Mouse (Mus musculus) midbrain, embryonic 14.5 days (tissue): ENCODE measurements at regions not wholly inside any gene's neighbourhood (a gene's known extent, or its start where the extent isn't known, plus 50 kb on each side); places are given as distances from the start of the nearest gene placed in this dataset.

Source experiments
- ATAC-seq: fragments of 200-750 bp; cut with Nextera tagmentation; 2 replicates; pipeline ENCODE4 v1.8.0; 2017; ENCODE audit warnings: moderate number of reproducible peaks, moderate library complexity; ENCODE audit not compliant: low FRiP score, low TSS enrichment
- DNase-seq: peaks from one replicate; pipeline ENCODE4 v3.0.0-alpha.2; 2015
- H3K27ac ChIP-seq: fragments of 300-500 bp; sonication (generic); replicated peaks from 2 replicates; pipeline ENCODE4 v1.5.1; 2014; ENCODE audit warnings: mild to moderate bottlenecking, low read depth, low read length, moderate library complexity
- H3K27me3 ChIP-seq: fragments of 300-500 bp; sonication (generic); 2 replicates; pipeline ENCODE4 v1.6.1; 2014; ENCODE audit warnings: low read length, control low read depth, mixed read lengths; ENCODE audit not compliant: control insufficient read depth, insufficient read depth
- H3K36me3 ChIP-seq: fragments of 300-500 bp; sonication (generic); 2 replicates; pipeline ENCODE4 v1.6.1; 2014; ENCODE audit warnings: low read length, control low read depth; ENCODE audit not compliant: control insufficient read depth, insufficient read depth
- H3K4me1 ChIP-seq: fragments of 300-500 bp; sonication (generic); 2 replicates; pipeline ENCODE4 v1.6.1; 2014; ENCODE audit warnings: mild to moderate bottlenecking, antibody characterized with exemption, low read length, control low read depth; ENCODE audit not compliant: control insufficient read depth, insufficient read depth
- H3K4me2 ChIP-seq: fragments of 300-500 bp; sonication (generic); 2 replicates; pipeline ENCODE4 v1.6.1; 2014; ENCODE audit warnings: mild to moderate bottlenecking, low read length, moderate library complexity
- H3K4me3 ChIP-seq: fragments of 300-500 bp; sonication (generic); replicated peaks from 2 replicates; pipeline ENCODE4 v1.5.1; 2014; ENCODE audit warnings: low read depth, low read length
- H3K9ac ChIP-seq: fragments of 300-500 bp; sonication (generic); replicated peaks from 2 replicates; pipeline ENCODE4 v1.6.1; 2014; ENCODE audit warnings: mild to moderate bottlenecking, low read length, moderate library complexity
- H3K9me3 ChIP-seq: fragments of 300-500 bp; sonication (generic); 2 replicates; pipeline ENCODE4 v1.6.1; 2016; ENCODE audit warnings: low read length, control low read depth, mixed read lengths; ENCODE audit not compliant: control insufficient read depth
- whole genome bisulfite sequencing: fragments of 180-500 bp; shearing (Covaris S2); extraction: QIAGEN DNeasy Blood & Tissue Kit; methylation state at CpG from one replicate; pipeline ENCODE4 v1.1.7; 2014; 5-methylcytosine and 5-hydroxymethylcytosine counted together

GRCm38 (mm10) chr12:31184217-31184975 is 56.2 kb upstream of the Gm6993 start:
- ATAC-seq = no peak
- no peak overlapping the region for H3K27ac ChIP-seq

GRCm38 (mm10) chr12:31185177-31185932 is 55.2 kb upstream of the Gm6993 start:
- Histone ChIP-seq H3K27ac (no peak overlapping the region), H3K4me3 (no peak overlapping the region), H3K9ac (no peak overlapping the region), H3K9me3 (no peaks in the 10 kb centered on the region), H3K27me3 (no peaks in the 10 kb centered on the region), H3K4me2 (no peak overlapping the region), H3K4me1 (0 out of 2 replicates have a peak, but pooled peaks cover 2% of the 10 kb centered on the region), H3K36me3 (no peaks in the 10 kb centered on the region)
- WGBS = 89% methylated on average over 9 of the region's 9 CpGs
- DNase-seq (no peak), ATAC-seq (no peak)

More at GRCm38 (mm10) chr12:31184217-31184975, 56.2 kb upstream of the Gm6993 start:
- 0 out of 2 replicates have a peak, but pooled peaks cover 2% of the 10 kb centered on the region for H3K4me1 ChIP-seq
- no peak overlapping the region for H3K9ac ChIP-seq
- 71% methylated on average over 11 of the region's 11 CpGs for WGBS
- H3K36me3 ChIP-seq = no peaks in the 10 kb centered on the region
- no peak overlapping the region for H3K4me2 ChIP-seq
- no peaks in the 10 kb centered on the region for H3K27me3 ChIP-seq
- DNase-seq = peak; percentile 21
- H3K9me3 ChIP-seq = no peaks in the 10 kb centered on the region
- no peak overlapping the region for H3K4me3 ChIP-seq

DNA sequence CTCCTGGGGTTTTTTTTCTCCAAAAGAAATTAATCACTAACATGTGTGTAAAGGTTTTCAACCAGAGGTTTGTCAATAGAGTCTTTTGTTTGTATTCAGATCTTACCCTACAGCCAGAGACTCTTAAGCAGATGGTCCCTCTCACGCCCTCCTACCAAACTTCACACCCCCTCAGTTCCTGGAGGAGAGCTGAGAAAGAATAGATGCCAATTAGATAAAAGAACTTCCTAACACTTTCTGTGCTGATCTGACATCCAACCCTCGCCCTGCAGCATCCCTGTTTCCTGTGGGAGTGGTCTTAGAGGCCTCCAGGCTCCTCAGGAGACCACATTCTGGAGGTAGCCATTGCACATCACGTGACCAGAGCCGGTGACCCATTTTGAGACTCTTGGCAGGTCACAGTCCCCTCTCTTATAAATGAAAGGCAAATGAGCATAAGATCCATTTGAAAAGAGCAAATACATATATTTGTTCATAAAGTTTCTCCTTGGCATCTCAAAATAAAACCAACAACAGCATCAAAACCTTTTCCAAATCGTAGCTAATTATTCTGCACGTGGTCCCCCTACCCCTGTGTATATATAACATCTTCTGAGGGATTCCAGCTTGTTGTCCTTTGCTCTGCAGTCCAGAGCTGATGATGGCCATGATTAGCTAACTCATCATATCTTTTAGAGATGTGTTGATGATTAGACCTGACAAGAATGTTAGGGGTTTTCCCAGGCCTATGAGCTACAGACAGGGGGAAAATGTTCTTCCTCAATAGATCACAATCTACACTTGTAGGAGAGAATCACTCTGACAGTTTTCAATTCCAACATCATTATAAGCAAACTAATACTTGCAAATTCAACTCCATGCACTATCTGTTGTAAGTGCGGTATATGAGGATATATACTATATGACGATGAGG is 54.4 kb upstream of the Gm6993 start:
- 77% methylated on average over 8 of the region's 8 CpGs for WGBS
- Histone ChIP-seq H3K9ac (no peak overlapping the region), H3K27me3 (no peaks in the 10 kb centered on the region), H3K36me3 (no peaks in the 10 kb centered on the region), H3K4me1 (peaks cover 3% of the 10 kb centered on the region; the same call in 1 of the 2 replicates), H3K9me3 (no peaks in the 10 kb centered on the region), H3K27ac (no peak overlapping the region), H3K4me2 (no peak overlapping the region), H3K4me3 (no peak overlapping the region)
- ATAC-seq = no peak
- no peak for DNase-seq

DNA sequence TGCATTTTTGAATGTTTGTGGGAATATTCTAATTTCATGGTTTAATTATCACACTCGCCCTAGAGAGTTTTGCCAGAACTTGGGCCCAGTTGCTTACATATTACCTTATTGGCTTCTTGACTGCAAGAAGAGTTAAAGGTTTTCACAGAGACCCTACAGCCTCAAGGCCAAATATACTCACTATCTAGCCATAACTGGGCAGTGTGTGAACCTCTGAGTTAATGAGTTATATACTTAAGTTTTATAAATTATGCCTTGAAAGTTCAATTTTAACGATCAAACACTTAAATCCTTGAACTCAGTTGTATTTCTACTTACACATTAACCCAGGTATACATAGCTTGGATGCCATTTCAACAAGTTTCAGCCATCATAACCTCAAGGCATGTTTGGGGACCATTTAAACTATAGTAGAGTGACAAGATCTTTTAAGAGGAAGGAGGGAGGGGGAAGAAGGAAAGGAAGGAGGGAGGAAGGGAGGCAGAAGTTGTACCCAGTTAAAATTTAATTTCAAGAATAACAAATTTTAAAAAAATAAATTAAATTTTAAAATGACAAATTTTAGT is 52.5 kb upstream of the Gm6993 start:
- no peak for ATAC-seq
- no peak overlapping the region for H3K4me2 ChIP-seq
- peaks cover 9% of the 10 kb centered on the region; the same call in 1 of the 2 replicates for H3K4me1 ChIP-seq
- no peaks in the 10 kb centered on the region for H3K36me3 ChIP-seq
- H3K4me3 ChIP-seq = no peak overlapping the region
- DNase-seq = no peak
- 92% methylated on average over 2 of the region's 2 CpGs for WGBS
- no peaks in the 10 kb centered on the region for H3K9me3 ChIP-seq
- no peaks in the 10 kb centered on the region for H3K27me3 ChIP-seq
- no peak overlapping the region for H3K27ac ChIP-seq
- no peak overlapping the region for H3K9ac ChIP-seq

GRCm38 (mm10) chr12:31190265-31190664 is 50.3 kb upstream of the Gm6993 start:
- DNase-seq (no peak), ATAC-seq (no peak)
- no peak overlapping the region for H3K4me3 ChIP-seq
- 93% methylated on average over 4 of the region's 4 CpGs for WGBS
- H3K9me3 ChIP-seq = no peaks in the 10 kb centered on the region
- no peak overlapping the region for H3K4me2 ChIP-seq
- H3K27me3 ChIP-seq = no peaks in the 10 kb centered on the region
- H3K27ac ChIP-seq = no peak overlapping the region
- H3K4me1 ChIP-seq = peaks cover 6% of the 10 kb centered on the region; the same call in 1 of the 2 replicates
- H3K36me3 ChIP-seq = no peaks in the 10 kb centered on the region
- no peak overlapping the region for H3K9ac ChIP-seq
